Mouse (Mus musculus) urinary bladder, postnatal 10 days (tissue): ENCODE measurements around the gene Slc2a1.

Source experiments
- DNase-seq: peaks from one replicate; pipeline ENCODE4 v3.0.0; 2022; ENCODE audit warnings: low spot score

The Slc2a1 gene

DNA sequence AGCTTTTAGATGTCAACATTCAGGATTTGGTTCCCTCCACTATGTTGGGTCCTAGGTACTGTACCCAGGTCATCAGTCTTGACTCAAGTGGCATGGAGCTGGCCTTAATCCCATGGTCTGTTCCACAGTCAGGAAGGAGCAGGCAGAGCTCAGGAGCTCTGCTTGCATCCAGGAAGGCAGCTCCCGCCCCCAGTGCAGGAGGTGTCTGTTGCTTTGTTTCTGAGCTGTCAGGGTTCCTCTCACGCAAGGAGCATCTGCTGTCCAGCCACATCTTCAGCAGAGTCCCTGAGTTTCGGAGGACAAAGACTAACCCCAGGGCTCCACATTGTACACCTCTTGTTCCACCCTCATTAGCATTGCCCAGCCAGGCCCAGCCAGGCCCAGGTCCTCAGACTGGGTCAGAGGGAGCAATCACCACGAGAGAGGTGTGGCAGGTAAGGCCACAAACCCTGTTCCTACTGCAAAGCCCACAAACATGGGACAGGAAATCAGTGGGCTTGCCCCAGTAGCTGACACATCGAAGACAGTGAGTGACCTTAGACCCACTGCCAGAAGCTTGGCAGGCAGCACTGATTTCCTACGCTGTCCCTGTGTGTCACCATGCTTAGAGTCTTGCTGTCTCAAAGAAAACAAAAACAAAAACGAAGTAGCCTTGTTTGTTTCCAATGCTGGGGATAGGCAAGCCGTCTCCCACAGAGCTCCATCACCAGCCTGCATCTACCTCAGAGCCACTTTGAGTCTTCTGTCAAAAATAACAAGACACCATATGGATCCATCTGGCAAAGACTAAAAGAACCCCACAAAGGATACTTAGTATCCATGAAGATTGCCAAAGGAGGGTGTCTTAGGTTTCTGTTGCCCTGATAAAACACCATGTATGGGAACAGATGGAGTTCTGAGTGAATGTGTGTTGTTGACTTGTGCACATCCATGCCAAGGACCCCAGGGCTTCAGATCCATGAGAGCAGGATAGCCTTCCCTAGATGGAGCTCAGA is 10.0 kb upstream of the Slc2a1 start:
- DNase-seq: no peak

DNA sequence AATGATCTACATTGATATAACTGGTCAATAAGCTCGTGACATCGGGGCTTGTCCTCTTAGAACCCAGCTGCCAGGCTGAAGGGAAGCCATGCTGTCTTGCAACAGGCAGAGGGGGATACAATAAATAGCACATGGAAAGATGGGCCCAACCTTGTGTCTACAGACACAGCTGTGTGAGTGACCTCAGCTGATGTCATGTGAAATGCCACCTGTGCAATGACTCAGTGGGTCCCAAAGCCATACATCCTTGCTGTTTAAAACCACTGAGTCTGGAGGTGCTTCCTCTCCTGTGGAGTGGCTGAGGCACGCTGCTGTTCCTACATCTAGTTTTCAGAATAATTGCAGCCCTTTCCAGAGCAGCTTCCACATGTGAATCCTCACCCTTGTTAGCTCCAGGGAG is 7.1 kb upstream of the Slc2a1 start:
- no peak for DNase-seq

- no peak for DNase-seq
Observed at GRCm38 (mm10) chr4:119102350-119103126, 6.0 kb upstream of the Slc2a1 start.

DNA sequence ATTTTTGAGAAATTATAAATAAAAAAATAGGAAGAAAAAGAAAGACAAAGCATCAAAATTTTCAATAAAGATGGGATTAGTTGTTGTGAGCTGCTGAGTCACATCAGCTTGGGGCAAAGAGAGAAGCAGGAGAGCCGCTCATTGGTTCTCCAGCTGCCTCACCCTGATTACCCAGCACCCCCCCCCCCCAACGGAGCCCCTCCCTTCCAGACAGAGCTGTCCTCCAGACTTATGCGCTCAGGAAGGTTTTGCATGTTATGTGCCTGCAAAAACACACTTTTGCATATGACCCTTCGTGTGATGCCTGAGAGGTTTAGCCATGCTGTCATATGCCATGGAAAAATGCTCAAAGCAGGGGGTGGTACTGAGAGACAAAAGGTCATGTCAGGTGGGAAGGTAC is 3.7 kb upstream of the Slc2a1 start:
- no peak for DNase-seq

DNA sequence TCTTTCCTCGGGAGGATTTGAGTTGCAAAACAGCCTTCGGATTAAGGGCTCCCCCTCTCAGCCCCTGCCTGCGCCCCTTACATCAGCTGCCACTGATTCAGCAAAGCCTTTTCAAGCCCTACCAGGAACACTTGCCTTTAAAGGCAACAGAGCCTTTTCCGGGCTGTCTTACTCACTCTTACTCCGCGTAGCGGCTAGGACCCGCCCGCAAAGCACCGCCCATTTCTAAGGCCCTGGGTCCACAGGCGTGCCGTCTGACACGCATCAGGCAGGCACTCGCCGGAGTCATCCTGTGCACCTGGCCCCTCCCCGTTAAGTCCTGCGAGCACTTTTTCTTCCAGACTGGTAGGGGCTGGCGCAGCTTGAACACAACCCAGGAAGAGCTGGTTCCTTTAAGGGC is 2.8 kb upstream of the Slc2a1 start:
- peak; percentile 24 for DNase-seq

DNA sequence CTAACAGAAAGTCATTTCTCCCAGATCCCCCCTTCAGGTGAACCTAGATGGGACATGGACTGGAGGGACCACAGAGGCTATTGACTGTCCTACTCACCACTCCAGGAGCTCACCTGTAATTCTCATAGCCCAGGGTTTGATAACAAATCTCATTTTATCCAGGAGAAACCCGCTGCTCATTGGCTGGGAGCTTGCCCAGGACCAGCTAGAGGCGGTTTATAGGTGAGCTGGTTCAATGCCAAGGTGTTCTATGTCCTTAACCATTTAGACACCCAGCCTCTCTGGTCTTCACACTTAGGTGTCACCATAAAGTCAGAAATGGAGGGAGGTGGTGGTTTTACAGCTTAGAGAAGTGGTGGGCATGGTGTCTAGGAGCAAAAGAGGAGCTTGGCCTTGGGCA is 644 bp upstream of the Slc2a1 start:
- no peak for DNase-seq

- no peak for DNase-seq
Observed at GRCm38 (mm10) chr4:119109640-119110039, 1.1 kb downstream of the Slc2a1 start.

DNA sequence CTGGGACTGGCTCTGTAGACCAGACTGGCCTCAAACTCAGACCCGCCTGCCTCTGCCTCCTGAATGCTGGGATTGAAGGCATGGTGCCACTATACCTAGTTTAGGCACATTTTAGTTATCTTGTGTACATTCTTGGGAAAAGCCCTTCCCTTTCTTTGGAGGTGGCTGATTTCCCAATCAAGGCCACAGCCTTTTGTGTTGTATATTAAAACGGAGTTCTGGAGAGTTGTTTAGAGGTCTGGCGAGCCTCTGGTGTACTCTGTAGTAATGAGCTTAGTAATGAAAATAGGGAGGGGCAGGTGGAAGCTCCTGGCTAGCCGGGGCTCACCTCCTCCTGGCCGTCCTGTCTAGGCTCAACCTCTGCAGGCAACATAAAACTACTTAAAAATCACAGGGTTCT is 2.0 kb downstream of the Slc2a1 start:
- no peak for DNase-seq

- no peak for DNase-seq
Observed at GRCm38 (mm10) chr4:119111410-119111809, 2.9 kb downstream of the Slc2a1 start.

GRCm38 (mm10) chr4:119112256-119112885 is 3.9 kb downstream of the Slc2a1 start:
- DNase-seq: no peak

DNA sequence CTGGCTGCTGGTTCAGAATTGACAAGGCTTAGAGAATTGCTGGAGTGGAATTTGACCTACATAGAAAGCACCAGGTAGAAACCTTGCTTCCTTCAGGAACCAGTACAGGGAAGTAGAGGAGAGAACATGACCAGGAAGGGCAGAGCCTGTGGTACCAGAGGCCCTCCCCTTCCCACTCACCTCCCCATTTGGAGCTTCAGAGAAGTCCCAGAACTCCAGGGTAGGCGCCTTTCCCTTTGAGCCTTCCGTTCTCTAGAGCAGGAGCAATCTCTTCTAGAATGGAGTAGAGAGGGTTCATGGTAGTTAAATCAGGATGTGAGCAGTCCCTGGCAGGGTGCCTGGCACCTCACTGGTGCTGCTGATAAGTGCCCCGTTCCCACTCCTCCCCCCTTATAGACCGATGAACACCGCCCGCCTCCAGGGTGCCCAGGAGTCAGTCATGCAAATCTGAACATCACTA is 7.1 kb downstream of the Slc2a1 start:
- DNase-seq: no peak

- no peak for DNase-seq
Observed at GRCm38 (mm10) chr4:119116336-119116735, 7.8 kb downstream of the Slc2a1 start.

- DNase-seq: no peak
Observed at GRCm38 (mm10) chr4:119117571-119117970, 9.1 kb downstream of the Slc2a1 start.

DNA sequence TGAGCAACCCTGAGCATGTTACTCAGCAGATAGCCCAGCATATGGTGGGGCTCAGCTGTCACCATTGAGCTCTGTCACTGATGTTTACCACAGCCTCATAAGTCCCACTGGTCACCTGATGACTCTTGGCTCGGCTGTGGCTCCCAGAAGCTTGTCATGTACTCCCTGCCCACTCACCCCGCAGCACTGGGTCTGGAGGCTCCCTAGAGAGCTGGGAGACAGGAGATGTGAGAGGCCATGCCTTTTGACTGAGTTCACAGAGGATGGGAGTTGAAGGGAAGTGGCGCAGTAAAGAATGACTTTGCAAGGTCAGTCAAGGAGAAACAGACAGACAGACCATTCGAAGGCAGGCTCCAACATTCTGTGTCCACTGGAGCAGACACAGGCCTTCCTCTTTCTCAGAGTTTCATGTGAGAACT is 10.2 kb downstream of the Slc2a1 start:
- no peak for DNase-seq

- no peak for DNase-seq
Observed at GRCm38 (mm10) chr4:119119354-119119753, 10.8 kb downstream of the Slc2a1 start.

GRCm38 (mm10) chr4:119120095-119120494 is 11.6 kb downstream of the Slc2a1 start:
- DNase-seq: no peak

DNA sequence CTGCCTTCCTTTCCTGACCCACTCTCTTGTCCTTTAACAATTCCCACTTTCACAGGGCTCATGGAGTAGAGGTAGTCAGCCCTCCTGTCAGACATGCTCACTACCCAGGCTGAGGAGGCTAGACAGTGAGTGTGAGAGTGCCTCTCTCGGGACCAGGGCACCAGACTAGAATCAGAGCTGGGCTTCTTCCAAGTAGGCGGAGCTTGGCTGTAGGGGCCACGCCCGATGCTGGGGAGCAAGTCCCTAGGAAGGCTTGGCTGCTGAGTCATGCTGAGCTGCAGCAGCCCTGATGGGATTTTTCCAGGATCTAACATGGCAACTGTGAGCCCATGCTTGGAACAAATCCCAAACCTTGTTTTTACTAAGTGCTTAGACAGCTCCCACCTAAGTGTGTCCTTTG is 12.7 kb downstream of the Slc2a1 start:
- peak; percentile 48 for DNase-seq

GRCm38 (mm10) chr4:119124771-119125273 is 16.3 kb downstream of the Slc2a1 start:
- no peak for DNase-seq

DNA sequence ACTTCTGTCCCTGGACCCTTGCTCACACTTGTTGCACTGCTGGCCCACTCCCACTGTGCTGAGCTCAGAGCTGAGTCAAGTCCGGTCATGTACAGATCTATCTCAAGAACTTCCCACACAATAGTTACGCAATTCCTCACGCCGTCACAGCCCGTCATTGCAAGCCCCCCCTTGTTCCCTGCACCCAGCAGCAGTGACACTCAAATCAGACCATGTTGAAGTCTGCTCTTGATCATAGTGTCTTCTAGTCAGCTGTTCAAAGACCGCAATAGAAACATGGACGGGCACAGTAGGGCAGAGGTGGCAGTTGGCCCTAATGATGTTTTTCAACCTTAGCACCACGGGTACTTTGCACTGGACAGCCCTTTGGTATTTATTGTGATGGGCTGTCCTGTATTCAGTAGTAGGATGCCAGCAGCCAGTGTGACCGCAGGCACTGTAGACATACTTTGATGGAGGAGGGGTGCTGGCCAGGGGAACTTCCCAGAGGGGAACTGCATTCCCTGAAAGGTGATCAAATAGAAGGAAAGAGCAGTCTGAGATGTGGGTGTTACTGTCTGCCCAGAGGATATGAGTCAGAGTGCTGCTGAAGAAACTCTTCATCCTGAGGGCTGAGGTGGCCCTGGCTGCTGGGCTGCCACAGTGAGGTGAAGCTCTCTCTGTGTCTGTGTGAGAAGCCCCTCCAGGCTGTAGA is 17.2 kb downstream of the Slc2a1 start:
- no peak for DNase-seq

DNA sequence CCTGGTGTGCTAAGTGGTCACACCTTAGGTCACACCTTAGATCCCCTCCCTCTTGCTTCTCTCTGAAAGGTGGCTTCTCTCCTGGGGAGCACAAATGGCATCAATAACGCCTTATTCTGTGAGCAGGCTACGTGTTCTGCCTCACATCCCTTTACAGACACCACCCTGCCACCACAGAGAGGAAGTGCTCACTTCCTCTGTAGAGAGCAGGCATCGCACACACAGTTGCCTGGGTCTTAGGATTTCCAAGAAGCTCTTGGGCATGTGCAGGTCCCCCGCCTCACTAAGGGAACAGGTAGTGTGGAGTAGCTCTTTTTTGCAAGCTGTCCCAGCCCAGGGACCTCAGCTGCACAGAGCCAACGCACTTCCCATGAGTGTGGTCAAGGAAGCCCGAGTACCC is 18.7 kb downstream of the Slc2a1 start:
- DNase-seq: no peak

- DNase-seq: no peak
Observed at GRCm38 (mm10) chr4:119128547-119128946, 20.0 kb downstream of the Slc2a1 start.

- DNase-seq: no peak
Observed at GRCm38 (mm10) chr4:119129096-119129495, 20.6 kb downstream of the Slc2a1 start.
